ENCODE assay signal across 23 mouse cellular contexts in the genomic region with DNA sequence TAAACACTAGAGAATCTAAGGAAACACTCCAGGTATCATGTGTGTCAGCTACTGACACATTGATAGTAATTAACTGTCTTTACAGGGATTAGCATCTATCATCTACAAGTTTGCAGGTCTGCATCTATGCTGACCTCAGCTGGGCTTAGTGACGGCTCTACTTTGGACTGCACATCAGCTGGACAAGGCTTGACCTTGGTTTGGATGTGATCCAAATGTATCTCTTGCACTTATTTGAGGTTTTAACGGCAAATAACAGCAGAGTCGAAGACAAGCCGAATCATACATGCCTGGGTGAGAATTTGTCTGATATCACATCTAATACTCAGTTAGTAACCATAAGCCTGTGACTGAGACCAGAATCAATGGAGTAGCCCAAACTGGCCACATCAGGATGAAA.
A peak's percentile ranks its signal among the peaks of the same experiment; 100 is the strongest.
DNase-seq lines count a peak whose midpoint lies in the region; ATAC-seq and TF ChIP-seq lines count a peak whose summit lies in the region.
"Had no signal": no experiment of that assay in that cellular context is flagged by ENCODE, and none has a peak within 500 bp of the region (broad histone marks: within the 10 kb centered on the region; RNA-seq: fewer than 3 reads in every experiment).

No protein-coding gene starts in this region.

- no peak for TF ChIP-seq CTCF in lung, embryonic 14.5 days (IDR thresholded peaks at IDR 0.05; ENCODE audit: low read depth)
- no peak for TF ChIP-seq CTCF in lung, postnatal 0 days (IDR thresholded peaks at IDR 0.05)

- H3K27me3 ChIP-seq in forebrain, embryonic 16.5 days (replicated peaks; ENCODE audit: control insufficient read depth, insufficient read depth, low read length), result no peaks in the 10 kb centered on the region
- no peaks in the 10 kb centered on the region for H3K27me3 ChIP-seq in forebrain, embryonic 12.5 days
- no peaks in the 10 kb centered on the region for H3K27me3 ChIP-seq in lung, embryonic 14.5 days (ENCODE audit: insufficient read depth, low read length)
- H3K27me3 ChIP-seq in lung, postnatal 0 days (replicated peaks; ENCODE audit: insufficient read depth, low read length), result no peaks in the 10 kb centered on the region
- H3K27me3 ChIP-seq in embryonic facial prominence, embryonic 10.5 days (replicated peaks; ENCODE audit: low read depth, poor library complexity, severe bottlenecking), result no peaks in the 10 kb centered on the region
- H3K27me3 ChIP-seq: hindbrain, embryonic 12.5 days; kidney, embryonic 15.5 days; limb, embryonic 13.5 days; megakaryocyte, embryonic 14.5 days; midbrain, embryonic 15.5 days; stomach, embryonic 15.5 days had no signal

- TF ChIP-seq EP300 in lung, postnatal 0 days (IDR thresholded peaks at IDR 0.05), result no peak

- H3K9ac ChIP-seq in forebrain, embryonic 16.5 days (replicated peaks; ENCODE audit: low read depth, low read length), result no peak overlapping the region
- H3K9ac ChIP-seq in forebrain, embryonic 12.5 days, result no peak overlapping the region
- H3K9ac ChIP-seq in lung, embryonic 14.5 days, result no peak overlapping the region
- no peak overlapping the region for H3K9ac ChIP-seq in lung, postnatal 0 days (replicated peaks; ENCODE audit: low read depth)
- H3K9ac ChIP-seq: hindbrain, embryonic 12.5 days; kidney, embryonic 15.5 days; limb, embryonic 13.5 days; midbrain, embryonic 15.5 days; stomach, embryonic 15.5 days had no signal

- WGBS in forebrain, embryonic 16.5 days, result 73% methylated on average over 4 of the region's 4 CpGs
- 88% methylated on average over 4 of the region's 4 CpGs for whole genome bisulfite sequencing in forebrain, embryonic 12.5 days
- WGBS in lung, embryonic 14.5 days, result 51% methylated on average over 4 of the region's 4 CpGs
- WGBS in lung, postnatal 0 days, result 51% methylated on average over 4 of the region's 4 CpGs
- 88% methylated on average over 4 of the region's 4 CpGs for WGBS in embryonic facial prominence, embryonic 10.5 days

- peak; percentile 29 to 56 for DNase-seq in cerebellum, postnatal 10 days
- no peak for DNase-seq in cerebellum, postnatal 4 days (ENCODE audit: low spot score in 2 of 2)
- peak; percentile 15 for DNase-seq in lung, embryonic 14.5 days
- no peak for DNase-seq in lung, postnatal 0 days (ENCODE audit: low spot score)
- DNase-seq in embryonic facial prominence, embryonic 10.5 days (ENCODE audit: low spot score), result no peak
- DNase-seq: adrenal gland, postnatal 14 days; gastrocnemius, postnatal 14 days; heart, postnatal 14 days; kidney, adult 18-20 months; kidney, postnatal 25 days; lung, postnatal 4 days; right cerebral cortex, postnatal 25 days had no signal

- no peak overlapping the region for H3K4me3 ChIP-seq in forebrain, embryonic 16.5 days (replicated peaks; ENCODE audit: low read length)
- no peak overlapping the region for H3K4me3 ChIP-seq in forebrain, embryonic 12.5 days (replicated peaks)
- H3K4me3 ChIP-seq in lung, embryonic 14.5 days (ENCODE audit: low read depth, low read length), result no peak overlapping the region
- H3K4me3 ChIP-seq in lung, postnatal 0 days (ENCODE audit: low read depth, low read length), result no peak overlapping the region
- H3K4me3 ChIP-seq in embryonic facial prominence, embryonic 10.5 days, result no peak overlapping the region
- H3K4me3 ChIP-seq: erythroblast, embryonic 14.5 days; hindbrain, embryonic 12.5 days; kidney, embryonic 15.5 days; limb, embryonic 13.5 days; megakaryocyte, embryonic 14.5 days; midbrain, embryonic 15.5 days; stomach, embryonic 15.5 days had no signal

- ATAC-seq in forebrain, embryonic 16.5 days, result 0 out of 2 replicates have a peak, but pooled peaks have one; percentile 8
- no peak for ATAC-seq in forebrain, embryonic 12.5 days (ENCODE audit: low FRiP score)
- ATAC-seq in lung, embryonic 14.5 days (ENCODE audit: insufficient read depth), result no peak
- no peak for ATAC-seq in lung, postnatal 0 days
- ATAC-seq: CD4-positive, CD25-positive, alpha-beta regulatory T cell, adult 4 months; midbrain, embryonic 15.5 days had no signal

- H3K4me1 ChIP-seq in forebrain, embryonic 16.5 days (replicated peaks; ENCODE audit: control insufficient read depth, insufficient read depth, low read length), result peaks cover 3% of the 10 kb centered on the region
- no peaks in the 10 kb centered on the region for H3K4me1 ChIP-seq in forebrain, embryonic 12.5 days
- no peaks in the 10 kb centered on the region for H3K4me1 ChIP-seq in lung, embryonic 14.5 days (ENCODE audit: insufficient read depth)
- H3K4me1 ChIP-seq in lung, postnatal 0 days (ENCODE audit: insufficient read depth, low read depth, low read length), result no peaks in the 10 kb centered on the region
- H3K4me1 ChIP-seq in embryonic facial prominence, embryonic 10.5 days, result no peaks in the 10 kb centered on the region
- H3K4me1 ChIP-seq: hindbrain, embryonic 12.5 days; kidney, embryonic 15.5 days; limb, embryonic 13.5 days; megakaryocyte, embryonic 14.5 days; midbrain, embryonic 15.5 days; stomach, embryonic 15.5 days had no signal

- H3K27ac ChIP-seq in forebrain, embryonic 16.5 days (ENCODE audit: low read length), result peak overlapping the region; percentile 50
- no peak overlapping the region for H3K27ac ChIP-seq in forebrain, embryonic 12.5 days
- H3K27ac ChIP-seq in lung, embryonic 14.5 days (ENCODE audit: low read depth), result no peak overlapping the region
- H3K27ac ChIP-seq in lung, postnatal 0 days (ENCODE audit: low read length), result no peak overlapping the region
- H3K27ac ChIP-seq in embryonic facial prominence, embryonic 10.5 days (replicated peaks), result no peak overlapping the region
- H3K27ac ChIP-seq: hindbrain, embryonic 12.5 days; kidney, embryonic 15.5 days; limb, embryonic 13.5 days; midbrain, embryonic 15.5 days; stomach, embryonic 15.5 days had no signal

- no peaks in the 10 kb centered on the region for H3K9me3 ChIP-seq in forebrain, embryonic 16.5 days (ENCODE audit: control insufficient read depth, low read length)
- H3K9me3 ChIP-seq in forebrain, embryonic 12.5 days, result no peaks in the 10 kb centered on the region
- no peaks in the 10 kb centered on the region for H3K9me3 ChIP-seq in lung, embryonic 14.5 days (ENCODE audit: low read depth, low read length)
- no peaks in the 10 kb centered on the region for H3K9me3 ChIP-seq in lung, postnatal 0 days (ENCODE audit: low read length)
- no peaks in the 10 kb centered on the region for H3K9me3 ChIP-seq in embryonic facial prominence, embryonic 10.5 days
- H3K9me3 ChIP-seq: hindbrain, embryonic 12.5 days; kidney, embryonic 15.5 days; limb, embryonic 13.5 days; midbrain, embryonic 15.5 days; stomach, embryonic 15.5 days had no signal

- H3K4me2 ChIP-seq in forebrain, embryonic 16.5 days (ENCODE audit: low read length), result no peak overlapping the region
- no peak overlapping the region for H3K4me2 ChIP-seq in forebrain, embryonic 12.5 days
- no peak overlapping the region for H3K4me2 ChIP-seq in lung, embryonic 14.5 days
- H3K4me2 ChIP-seq in lung, postnatal 0 days (replicated peaks; ENCODE audit: low read depth, low read length), result no peak overlapping the region
- H3K4me2 ChIP-seq: hindbrain, embryonic 12.5 days; kidney, embryonic 15.5 days; limb, embryonic 13.5 days; liver, embryonic 11.5 days; midbrain, embryonic 15.5 days; stomach, embryonic 15.5 days had no signal

- H3K36me3 ChIP-seq in forebrain, embryonic 16.5 days (ENCODE audit: control insufficient read depth, insufficient read depth), result no peaks in the 10 kb centered on the region
- H3K36me3 ChIP-seq in forebrain, embryonic 12.5 days (replicated peaks), result no peaks in the 10 kb centered on the region
- no peaks in the 10 kb centered on the region for H3K36me3 ChIP-seq in lung, embryonic 14.5 days (ENCODE audit: insufficient read depth)
- no peaks in the 10 kb centered on the region for H3K36me3 ChIP-seq in lung, postnatal 0 days (ENCODE audit: insufficient read depth, low read length)
- H3K36me3 ChIP-seq in embryonic facial prominence, embryonic 10.5 days (replicated peaks), result no peaks in the 10 kb centered on the region
- H3K36me3 ChIP-seq: hindbrain, embryonic 12.5 days; kidney, embryonic 15.5 days; limb, embryonic 13.5 days; midbrain, embryonic 15.5 days; stomach, embryonic 15.5 days had no signal

Comparison
In these comparisons a context has a peak if more than half of its experiments do, and no peak if none do; other contexts are left out.
1. DNase-seq: peak in cerebellum, postnatal 10 days (2 of 2) and lung, embryonic 14.5 days (single experiment); none in cerebellum, postnatal 4 days (0 of 2), lung, postnatal 0 days (single experiment) and embryonic facial prominence, embryonic 10.5 days (single experiment).